Mouse (Mus musculus): ENCODE data around the gene Bbof1. TPM values are rescaled to one million over a fixed set of nuclear protein-coding genes. Genes with fewer than 3 reads are reported as not detected.

The Bbof1 gene
- 1 to 10 TPM; 5.8 to 8.9 (median 6.2) TPM for total RNA-seq (2022)

DNA sequence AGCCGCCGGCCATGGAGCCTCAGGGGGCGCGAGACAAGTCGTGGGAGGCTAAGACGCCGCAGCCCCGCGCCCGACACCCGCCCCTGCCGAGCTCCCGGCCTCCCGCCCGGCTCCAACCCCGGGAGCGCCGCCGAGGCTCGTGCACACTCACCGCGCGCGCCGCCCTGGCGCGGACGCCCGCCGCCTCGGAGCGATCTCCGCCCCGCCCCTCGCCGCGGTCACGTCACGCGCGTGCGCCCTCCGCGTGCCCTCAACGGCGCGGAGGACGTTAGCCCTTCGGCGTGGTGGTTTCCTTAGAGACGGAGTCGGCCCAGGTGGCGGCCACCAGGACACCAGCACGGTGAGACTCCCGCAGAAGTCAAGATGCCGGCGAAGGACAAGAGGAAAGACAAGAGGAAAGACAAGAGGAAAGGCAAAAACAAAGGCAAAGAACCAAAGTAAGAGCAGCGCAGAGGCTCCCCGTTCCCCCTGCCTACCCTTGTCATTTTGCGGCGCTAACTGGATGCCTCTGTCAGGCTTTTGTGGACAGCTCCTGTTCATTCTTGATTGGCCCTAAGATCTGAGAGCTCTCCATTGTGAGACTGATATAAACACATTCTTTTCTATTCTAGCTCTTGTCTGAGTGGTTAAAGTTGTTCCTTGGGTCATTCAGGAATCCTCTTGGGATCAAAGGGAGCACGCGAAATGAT lies at the start of gene Bbof1, which contains the start of gene Entpd5:
TSS of gene Bbof1 (plus strand) at position 253 of the 689 bp plus-strand sequence.
TSS of gene Entpd5 (minus strand) at position 211 of the 689 bp plus-strand sequence.
- peak; percentile 84 to 85 for DNase-seq (ENCODE audit: low spot score in 2 of 2)

DNA sequence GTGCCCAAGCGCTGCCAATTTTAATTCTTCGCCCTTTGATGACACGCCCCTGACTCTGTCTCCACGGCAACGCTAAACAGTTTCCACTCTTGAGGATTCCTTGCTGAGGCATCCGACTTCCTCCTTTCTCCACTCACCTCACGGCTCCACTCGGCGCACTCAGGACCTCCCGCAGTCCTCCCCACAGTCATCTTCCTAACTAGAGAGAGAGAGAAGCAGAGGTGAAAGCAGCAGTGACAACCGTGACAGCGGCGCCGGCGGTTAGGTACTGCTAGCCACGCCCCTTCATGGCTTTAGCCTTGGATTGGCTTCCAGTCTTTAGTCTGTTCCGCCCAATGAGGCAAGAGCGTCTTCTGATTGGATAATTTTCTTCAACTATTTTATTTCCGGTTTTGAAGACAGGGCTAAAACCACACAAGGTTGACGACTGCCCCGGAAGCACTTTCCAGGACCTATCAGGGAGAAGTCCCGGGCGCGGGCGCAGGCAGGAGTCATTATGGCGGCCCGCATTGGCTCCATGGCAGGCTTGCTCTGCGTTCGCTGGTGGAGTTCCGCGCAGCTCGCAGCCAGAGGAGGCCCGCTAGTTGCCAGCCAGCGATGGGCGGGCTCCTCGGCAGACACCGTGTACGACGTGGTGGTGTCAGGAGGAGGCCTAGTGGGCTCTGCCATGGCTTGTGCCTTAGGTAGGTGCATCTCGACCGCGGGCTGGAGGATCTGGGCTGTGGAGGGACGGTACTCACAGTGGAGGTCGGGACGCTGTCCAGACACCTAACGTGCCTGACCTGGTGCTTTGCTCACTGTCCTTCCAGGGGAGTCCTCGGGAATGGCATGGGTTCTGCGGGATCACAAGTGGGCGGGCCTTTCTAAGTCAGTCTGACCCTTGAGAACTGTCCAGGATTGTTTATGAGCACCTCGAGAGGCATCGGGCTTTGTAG lies 47.0 kb upstream of the Bbof1 start, which contains the start of the genes Coq6 and Fam161b:
TSS of gene Coq6 (plus strand) at position 103 of the 935 bp plus-strand sequence.
TSS of gene Fam161b (minus strand) at position 279 of the 935 bp plus-strand sequence.
- DNase-seq (ENCODE audit: low spot score in 2 of 2), result peak; percentile 82 to 98

DNA sequence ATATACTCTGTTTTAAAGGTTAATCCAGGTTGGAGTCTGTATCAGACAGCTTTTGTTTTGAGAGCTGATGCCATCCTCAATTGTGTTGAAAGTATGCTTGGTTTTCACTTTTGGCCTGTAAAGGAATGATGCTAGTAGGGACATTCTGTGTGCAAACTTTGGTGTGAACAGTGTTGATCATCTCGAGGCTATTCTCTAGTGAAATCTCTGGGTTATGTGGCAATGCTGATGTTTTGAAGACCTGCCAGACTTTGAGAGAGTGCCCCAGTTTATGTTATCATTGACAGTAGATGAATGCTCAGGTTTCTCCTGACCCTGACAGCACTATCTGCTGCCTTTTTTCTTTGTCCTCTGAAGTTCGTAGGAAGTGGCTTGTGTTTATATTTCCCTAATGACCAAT lies 46.0 kb upstream of the Bbof1 start:
- DNase-seq (ENCODE audit: low spot score in 2 of 2), result no peak

DNA sequence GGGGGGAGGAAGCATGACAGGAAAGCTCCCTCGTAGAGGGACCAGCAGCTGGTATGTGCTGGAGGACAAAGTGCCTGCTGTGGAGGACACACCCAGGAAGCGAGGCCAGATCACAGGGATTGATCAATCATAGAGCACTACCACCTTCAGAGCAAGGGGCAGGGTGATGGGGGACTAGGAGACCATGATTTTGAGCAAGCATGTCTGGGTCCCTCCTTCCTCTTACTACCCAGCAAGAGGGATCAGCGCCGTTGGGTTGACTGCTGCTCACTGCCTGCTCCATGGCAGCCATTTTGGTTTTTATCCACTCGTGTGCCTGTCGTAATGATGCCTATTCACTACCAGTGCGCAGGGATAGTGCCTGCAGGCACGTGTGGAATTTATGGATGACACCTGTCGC lies 44.6 kb upstream of the Bbof1 start:
- DNase-seq (ENCODE audit: low spot score in 2 of 2), result no peak

DNA sequence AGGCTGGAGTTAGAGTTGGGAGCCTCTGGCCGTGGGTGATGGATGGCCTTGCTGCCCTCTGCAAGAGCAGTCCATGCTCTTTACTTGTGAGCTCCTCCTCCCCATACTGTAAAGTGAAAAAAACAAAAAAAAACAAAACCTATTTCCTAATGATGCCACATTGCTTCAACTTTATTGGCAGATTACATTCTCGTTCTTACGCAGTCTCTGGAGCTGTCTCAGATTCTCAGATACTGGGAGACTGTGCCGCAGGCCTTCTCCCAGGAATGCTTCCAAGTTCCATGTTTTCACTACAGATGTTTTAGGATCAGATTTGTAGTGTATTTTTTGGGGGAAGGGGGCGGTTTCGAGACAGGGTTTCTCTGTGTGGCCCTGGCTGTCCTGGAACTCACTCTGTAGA lies 43.7 kb upstream of the Bbof1 start:
- no peak for DNase-seq (ENCODE audit: low spot score in 2 of 2)

DNA sequence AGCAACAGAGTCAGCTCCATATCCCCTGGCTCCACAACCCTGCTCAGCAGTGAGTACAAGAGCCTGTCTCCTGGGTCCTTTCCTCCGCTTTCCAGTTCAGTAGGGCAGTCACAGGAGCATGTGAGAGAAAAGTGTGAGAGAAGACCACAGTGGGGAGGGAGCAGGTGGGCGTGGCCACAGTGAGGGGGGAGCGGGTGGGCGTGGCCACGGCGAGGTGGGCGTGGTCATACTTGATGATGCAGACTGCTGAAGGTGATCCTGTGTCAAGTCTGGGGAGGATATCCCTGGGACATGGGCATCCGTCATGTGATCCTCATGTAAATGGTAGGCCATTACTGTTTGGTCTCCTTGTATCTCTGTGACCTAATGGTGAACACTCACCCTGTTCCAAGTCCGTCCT lies 41.9 kb upstream of the Bbof1 start:
- DNase-seq (ENCODE audit: low spot score in 2 of 2), result no peak

DNA sequence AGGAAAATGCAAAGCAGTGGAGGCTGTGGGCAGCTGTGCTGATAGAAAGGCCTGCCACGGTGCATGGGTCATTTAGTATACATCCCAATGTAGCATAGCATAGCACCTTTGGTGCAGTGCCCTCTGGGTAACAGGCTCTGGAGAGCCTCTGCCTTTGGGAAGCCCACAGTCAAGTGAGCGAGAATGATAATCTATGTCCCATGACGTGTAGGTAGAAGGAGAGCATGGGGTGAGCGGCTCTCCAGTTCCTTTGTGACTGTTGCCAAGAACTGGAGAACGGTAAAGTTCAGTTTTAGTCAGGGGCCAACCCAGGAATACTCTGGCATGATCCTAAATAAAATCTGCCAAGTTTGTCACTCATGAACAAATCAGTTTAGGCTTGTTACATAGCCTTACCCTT lies 37.2 kb upstream of the Bbof1 start:
- DNase-seq (ENCODE audit: low spot score in 2 of 2), result no peak

DNA sequence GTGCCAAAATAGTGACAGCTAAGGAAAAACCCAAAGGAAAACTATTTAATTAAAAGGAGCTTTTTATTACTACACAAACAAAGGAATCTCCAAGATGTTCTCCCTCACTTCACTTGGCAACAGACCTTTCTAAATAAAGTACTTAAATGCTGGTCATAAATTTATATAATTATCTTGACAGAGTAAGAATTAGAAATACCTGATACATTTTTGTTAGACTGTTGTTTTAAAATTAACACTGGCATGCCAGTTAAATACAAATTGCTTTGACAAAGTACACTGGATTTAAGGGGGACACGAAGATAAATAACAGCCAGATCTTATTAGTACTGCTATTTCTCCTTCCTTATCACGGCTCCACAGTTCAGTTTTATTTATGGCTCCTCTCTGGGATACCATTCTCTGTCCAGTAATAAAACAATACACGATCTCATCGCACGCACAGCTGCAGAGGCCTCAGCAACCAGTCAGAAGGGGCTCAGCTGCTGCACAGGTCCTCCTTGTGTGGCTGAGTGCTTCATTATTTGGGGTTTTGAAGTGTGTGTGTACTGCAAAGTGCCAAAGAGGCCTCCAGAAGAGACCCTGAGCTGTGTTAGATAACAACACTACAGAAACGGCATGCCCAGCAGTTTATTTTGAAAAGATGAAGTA lies 34.9 kb upstream of the Bbof1 start:
- DNase-seq (ENCODE audit: low spot score in 2 of 2), result no peak

DNA sequence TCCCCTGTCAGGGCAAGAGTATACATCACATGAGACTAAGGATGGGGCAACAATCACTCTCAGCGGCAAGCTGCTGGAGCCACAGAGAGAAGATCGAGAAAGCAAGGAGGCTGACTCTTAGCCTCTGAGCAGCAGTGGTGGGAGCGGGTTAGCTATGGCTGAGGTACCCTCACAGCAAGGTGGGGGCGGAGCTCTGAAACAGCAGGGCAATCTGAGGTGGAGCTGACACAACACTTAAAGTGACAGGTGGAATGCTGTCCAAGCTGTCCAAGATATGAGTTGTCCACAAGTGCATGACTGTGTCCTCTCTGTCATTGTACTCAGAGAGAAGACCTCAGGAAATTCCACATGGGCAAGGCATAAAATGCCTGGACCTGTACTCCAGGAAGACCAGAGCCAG lies 26.5 kb upstream of the Bbof1 start:
- no peak for DNase-seq (ENCODE audit: low spot score in 2 of 2)

DNA sequence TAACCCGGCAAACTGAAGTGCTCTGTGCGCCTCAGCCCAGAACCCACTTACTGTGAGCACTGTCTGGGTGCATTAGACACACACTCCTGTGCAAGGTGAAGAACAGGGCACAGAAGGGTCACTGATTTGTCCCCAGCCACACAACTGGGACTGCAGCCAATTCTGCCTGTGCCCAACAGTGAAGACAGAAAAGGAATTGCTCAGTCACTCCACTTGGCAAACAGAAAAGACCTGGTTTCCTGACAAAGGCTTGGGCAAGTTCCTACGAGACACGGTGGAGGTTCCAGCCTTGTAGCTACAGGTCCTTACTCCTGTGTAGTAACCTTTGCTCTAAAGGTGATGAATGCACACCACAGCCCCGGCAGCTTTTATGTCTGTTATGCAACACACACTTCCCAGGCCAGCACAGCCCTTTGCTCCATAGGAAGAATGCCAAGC lies 24.2 kb upstream of the Bbof1 start:
- no peak for DNase-seq (ENCODE audit: low spot score in 2 of 2)

DNA sequence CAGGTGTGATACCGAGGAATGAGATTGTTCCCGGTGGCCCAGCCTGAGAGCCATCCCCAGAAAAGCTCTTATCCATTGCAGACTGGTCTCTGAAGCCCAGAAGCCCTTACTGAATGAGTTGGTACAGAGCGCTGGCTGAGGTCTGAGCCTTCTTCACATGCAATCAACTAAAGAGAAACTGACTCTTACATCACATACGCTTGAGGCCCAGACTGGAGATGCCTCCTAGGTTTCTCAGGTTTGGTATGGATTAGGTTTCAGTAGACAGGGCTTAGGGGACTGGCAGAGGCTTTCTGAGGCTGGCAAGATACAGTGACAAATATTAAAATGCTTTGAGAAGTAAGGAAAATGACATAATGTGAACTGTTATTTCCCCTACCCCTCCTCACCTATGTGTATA lies 23.5 kb upstream of the Bbof1 start:
- no peak for DNase-seq (ENCODE audit: low spot score in 2 of 2)

DNA sequence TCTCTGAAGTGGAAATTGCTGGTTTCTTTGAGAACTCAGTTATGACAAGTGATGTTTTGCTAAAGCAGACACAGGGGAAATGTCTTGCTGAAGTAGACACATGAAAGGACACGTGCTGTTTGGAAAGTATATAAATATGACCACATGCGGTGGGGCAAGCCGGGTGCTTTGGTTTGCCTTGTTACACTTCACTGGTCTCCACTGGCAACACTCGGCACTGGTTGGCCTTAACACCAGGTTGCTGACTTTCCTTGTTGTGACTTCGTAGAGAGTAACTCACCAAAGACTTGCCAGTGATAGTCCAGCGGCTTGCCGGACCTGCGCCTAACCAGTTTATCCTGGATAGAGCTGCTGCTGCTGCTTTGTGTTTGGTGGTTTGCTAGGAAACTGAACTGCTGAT lies 20.8 kb upstream of the Bbof1 start:
- DNase-seq (ENCODE audit: low spot score in 2 of 2), result no peak

DNA sequence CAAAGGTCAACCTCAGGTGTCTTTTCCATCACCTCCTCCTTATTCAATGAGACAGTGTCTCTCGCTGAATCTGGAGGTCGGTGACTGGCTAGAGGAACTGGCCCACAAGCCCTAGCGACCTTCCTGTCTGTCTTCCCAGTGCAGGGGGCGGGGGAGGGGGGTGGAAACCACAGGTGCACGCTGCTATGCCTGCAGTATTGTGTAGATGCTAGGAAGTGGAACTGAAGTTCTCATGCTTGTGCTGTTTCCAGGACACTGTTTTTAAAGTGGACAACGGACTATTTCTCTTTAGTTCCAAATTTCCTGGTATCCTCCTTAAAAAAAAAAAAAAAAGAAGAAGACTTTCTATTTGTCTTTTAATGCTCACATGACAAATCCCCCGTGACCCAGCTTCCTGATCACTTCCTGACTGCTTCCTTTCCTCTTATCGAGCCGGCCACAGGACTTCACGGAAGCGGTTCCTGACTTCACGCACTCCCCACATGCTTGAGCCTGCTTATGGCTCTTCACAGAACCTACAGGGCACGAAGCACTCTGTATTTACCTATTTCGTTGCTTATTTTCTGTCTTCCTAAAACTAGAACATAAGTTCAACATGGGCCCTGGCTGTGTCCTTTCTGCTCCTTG lies 20.0 kb upstream of the Bbof1 start:
- DNase-seq (ENCODE audit: low spot score in 2 of 2), result no peak

DNA sequence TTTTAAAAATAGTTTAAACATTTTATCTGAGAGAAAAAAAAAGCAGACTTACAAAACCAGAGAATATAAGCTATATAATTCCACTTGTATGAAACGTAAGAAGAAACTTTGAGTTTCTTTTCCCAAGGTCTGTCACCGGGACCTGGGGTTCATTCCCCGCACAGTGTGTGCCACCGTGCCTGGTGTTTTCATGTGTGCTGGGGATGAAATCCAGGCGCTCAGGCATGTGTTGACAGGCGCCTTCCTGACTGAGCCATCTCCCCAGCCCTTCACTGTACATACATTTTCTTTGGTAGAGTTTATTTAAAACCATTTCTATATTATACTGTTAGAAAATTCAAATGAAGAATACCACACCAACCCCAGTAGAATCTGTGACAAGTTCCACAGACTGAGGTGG lies 18.5 kb upstream of the Bbof1 start:
- no peak for DNase-seq (ENCODE audit: low spot score in 2 of 2)

DNA sequence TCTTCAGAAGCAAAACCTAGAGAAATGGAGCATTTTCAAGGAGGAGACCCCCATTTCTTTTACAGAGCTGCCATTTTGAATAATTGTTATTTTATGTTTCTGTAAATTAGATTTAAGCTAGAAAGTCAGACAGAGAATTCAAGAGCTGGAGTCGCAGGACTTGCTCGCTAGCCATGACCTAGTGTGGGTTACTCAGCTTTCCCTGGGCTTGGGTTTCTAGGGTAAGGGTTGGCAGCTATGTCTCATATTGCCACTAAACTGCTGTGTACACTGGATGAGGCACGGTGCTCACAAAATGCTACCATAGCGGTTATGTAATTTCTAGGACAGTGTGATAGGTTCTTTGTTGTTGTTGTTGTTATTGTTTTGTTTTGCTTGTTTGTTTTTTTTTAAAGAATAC lies 16.2 kb upstream of the Bbof1 start:
- DNase-seq (ENCODE audit: low spot score in 2 of 2), result no peak

DNA sequence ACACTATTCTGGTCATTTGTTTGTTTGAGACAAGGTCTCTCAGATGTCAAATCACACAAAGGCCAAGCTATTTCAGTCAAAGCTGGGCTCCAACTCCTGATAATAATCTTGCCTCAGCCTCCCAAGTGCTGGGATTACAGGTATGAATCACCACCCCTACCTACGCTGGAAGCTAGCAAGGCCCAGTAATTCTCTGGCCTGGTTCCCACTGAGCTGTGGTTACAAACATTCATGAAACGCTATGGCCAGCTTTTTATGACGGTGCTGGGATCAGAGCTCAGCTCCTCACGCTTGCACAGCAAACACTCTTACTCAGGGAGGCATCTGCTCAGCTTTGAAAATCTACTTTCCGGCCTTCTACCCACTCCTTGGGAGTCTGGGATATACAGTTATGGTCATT lies 15.0 kb upstream of the Bbof1 start:
- DNase-seq (ENCODE audit: low spot score in 2 of 2), result no peak

DNA sequence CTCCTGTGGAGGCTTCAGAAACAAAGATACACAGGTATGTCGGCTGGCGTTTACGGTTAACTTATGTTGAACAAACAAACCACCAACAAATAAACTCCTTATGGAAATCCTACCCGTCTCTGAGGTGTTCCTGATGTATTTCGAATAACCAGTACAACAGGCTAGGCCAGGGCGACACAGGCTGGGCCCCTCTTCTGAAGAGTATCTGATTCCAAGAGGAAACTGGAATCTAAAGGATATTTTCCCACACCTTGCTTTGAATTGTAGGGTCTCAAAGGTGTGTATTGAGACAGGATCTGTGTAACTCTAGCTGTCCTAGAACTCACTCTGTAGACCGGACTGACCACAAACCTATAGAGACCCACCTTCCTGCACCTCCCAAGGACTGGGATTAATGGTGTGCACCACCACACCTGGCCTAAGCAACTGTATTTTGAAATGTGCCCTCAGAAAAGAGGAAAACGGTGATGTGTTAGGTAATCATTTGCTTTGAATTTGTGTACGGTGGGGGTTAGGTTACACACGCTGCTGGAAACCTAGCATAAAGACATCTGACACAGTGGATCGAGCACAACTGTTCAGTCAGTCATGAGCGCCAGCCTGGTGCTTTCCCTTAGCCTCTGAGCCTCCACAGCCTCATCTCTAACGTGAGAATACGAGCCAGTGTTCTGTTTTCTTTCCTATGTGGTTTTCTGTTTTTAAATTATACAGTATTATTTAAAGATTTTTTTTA lies 11.8 kb upstream of the Bbof1 start:
- DNase-seq (ENCODE audit: low spot score in 2 of 2), result no peak

DNA sequence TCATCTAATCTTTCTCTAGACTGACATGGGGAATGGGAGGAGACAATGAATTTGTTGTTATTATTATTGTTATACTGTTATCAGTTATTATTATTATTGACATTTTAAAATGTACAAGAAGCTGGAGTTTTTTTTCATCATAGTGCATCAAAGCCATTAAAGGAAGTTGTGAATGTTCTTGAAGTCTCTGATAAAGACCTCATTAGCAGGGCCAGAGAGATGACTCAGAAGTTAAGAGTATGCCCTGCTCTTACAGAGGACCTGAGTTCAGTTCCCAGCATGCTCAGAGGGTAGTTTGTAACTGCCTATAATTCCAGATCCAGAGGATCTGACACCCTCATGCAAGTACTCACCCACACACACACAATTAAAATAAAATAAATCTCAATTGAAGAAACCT lies 11.2 kb upstream of the Bbof1 start:
- no peak for DNase-seq (ENCODE audit: low spot score in 2 of 2)

DNA sequence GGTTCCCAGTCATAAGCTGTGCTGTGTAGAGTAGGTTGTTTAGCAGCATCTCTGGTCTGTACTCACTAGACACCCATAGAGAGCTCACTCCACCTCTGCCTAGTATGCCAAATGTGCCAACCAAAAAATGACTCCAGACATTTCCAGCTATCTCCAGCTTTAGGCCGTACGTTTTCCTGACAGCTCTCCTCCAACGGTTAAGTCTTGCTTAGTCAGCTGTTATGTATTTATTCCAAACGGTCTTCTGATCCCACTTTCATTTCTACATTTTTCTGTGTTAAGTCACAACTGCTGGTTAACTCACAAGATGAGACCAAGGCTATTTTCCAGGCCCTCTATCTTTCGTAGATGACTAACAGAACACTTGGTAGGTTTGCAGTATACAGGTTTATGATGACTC lies 10.2 kb upstream of the Bbof1 start:
- no peak for DNase-seq (ENCODE audit: low spot score in 2 of 2)

DNA sequence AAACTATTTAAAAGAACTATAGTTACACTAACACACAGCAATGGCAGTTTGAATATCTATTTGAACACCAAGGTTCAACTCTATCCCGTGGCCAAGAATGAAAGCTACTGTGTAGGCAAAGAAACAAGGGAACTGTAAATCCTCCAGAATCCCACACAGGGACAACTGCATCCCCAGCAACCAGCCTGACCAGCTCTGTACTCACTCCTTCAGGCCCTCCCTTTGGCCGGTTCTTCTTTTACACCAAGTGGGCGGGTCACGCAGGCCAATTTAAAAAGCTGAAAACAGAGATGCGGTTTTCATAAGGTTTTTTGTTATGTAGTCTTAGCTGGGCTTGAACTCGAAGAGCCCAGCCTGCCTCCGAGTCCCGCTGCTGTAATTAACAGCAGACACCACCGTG lies 9.7 kb upstream of the Bbof1 start:
- DNase-seq (ENCODE audit: low spot score in 2 of 2), result no peak

DNA sequence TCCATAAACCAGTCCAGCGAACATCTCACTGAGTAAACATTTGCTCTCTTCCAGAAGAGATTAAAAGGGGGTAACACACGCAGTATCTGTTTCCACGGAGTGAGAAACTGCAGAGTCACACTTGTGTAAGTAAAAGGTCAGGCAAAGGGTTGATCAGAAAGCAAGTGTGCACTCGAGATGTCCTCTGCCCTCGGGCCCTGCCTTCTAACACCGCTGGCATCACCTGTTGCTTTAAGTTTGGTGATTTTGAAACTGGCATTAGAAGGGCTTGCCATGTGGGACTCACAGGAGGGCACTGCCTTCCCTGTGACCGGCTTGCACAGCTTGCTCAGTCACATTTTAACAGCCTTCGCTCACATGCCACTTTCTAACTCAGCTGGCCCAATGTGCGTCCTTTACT lies 9.2 kb upstream of the Bbof1 start:
- no peak for DNase-seq (ENCODE audit: low spot score in 2 of 2)
